Mouse (Mus musculus): Measurements from ENCODE around the gene Muc20. TPM values are rescaled to one million over a fixed set of nuclear protein-coding genes. Genes with fewer than 3 reads are reported as not detected.

Muc20 gene
- polyA plus RNA-seq, 1 experiment, result not detected

- TF ChIP-seq POLR2A (IDR thresholded peaks at IDR 0.05; ENCODE audit: borderline replicate concordance, insufficient read depth, low read length) (no peak), CTCF (IDR thresholded peaks at IDR 0.05; ENCODE audit: borderline replicate concordance, insufficient read depth, low read depth, low read length) (no peak)
- no peaks in the 10 kb centered on the region for H3K4me1 ChIP-seq (ENCODE audit: control insufficient read depth, insufficient read depth, low read length)
- no peaks in the 10 kb centered on the region for H3K27me3 ChIP-seq (ENCODE audit: control insufficient read depth, insufficient read depth, low read length)
- no peak overlapping the region for H3K4me3 ChIP-seq (replicated peaks; ENCODE audit: insufficient read depth, low read depth, low read length)
- no peak for DNase-seq
- no peak overlapping the region for H3K27ac ChIP-seq (ENCODE audit: insufficient read depth, low read length)
- 75% methylated on average over 1 of the region's 1 CpGs for WGBS
Observed at GRCm38 (mm10) chr16:32795177-32795576, 2.1 kb downstream of the Muc20 start.

DNA sequence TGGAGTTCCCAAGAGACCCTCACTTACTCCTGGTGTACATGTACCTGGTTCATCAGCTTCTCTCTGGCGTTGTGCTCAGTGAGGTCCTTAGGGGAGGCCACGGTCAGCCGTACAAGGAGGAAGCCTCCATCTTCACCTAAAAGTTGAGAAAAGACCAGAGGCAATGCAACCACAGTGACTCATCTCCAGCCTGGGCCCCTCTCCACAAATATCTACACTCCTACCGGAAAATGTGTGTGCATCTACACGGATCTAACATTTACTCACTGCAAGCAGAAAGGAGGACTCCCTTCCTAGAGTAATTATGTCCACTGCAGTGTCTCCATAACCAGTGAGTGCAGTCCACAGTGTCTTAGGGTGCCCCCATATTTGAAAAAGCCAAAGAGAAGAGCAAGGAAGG is 7.2 kb downstream of the Muc20 start:
- no peaks in the 10 kb centered on the region for H3K4me1 ChIP-seq (ENCODE audit: control insufficient read depth, insufficient read depth, low read length)
- no peak overlapping the region for H3K27ac ChIP-seq (ENCODE audit: insufficient read depth, low read length)
- H3K4me3 ChIP-seq (replicated peaks; ENCODE audit: insufficient read depth, low read depth, low read length), result no peak overlapping the region
- no peak for DNase-seq
- TF ChIP-seq CTCF (IDR thresholded peaks at IDR 0.05; ENCODE audit: borderline replicate concordance, insufficient read depth, low read depth, low read length) (no peak), POLR2A (IDR thresholded peaks at IDR 0.05; ENCODE audit: borderline replicate concordance, insufficient read depth, low read length) (no peak)
- WGBS, result 91% methylated on average over 5 of the region's 5 CpGs
- H3K27me3 ChIP-seq (ENCODE audit: control insufficient read depth, insufficient read depth, low read length), result no peaks in the 10 kb centered on the region

DNA sequence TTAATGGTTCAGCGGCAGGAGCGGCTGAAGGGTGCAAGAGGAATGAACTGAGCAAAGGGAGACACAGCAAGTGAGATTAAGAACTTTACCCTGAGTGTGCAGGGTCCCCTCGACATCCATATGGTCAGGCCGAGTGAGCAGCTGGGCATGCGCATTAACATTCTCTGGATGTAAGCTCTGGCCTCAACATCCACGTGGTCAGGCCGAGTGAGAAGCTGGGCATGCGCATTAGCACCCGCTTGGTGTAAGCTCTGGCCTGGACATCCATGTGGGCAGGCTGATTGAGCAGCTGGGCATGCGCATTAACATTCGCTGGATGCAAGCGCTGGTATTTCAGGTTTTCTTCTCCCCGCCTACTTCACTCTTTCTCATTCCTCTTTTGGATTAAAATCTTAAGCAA is 12.4 kb downstream of the Muc20 start:
- no peak for TF ChIP-seq CTCF (IDR thresholded peaks at IDR 0.05; ENCODE audit: borderline replicate concordance, insufficient read depth, low read depth, low read length)
- DNase-seq, result no peak
- Histone ChIP-seq H3K4me1 (ENCODE audit: control insufficient read depth, insufficient read depth, low read length) (no peaks in the 10 kb centered on the region), H3K27ac (ENCODE audit: insufficient read depth, low read length) (no peak overlapping the region), H3K4me3 (replicated peaks; ENCODE audit: insufficient read depth, low read depth, low read length) (no peak overlapping the region), H3K27me3 (ENCODE audit: control insufficient read depth, insufficient read depth, low read length) (no peaks in the 10 kb centered on the region)
- 59% methylated on average over 13 of the region's 13 CpGs for WGBS

- Histone ChIP-seq H3K4me3 (replicated peaks; ENCODE audit: insufficient read depth, low read depth, low read length) (no peak overlapping the region), H3K27ac (ENCODE audit: insufficient read depth, low read length) (no peak overlapping the region), H3K4me1 (ENCODE audit: control insufficient read depth, insufficient read depth, low read length) (no peaks in the 10 kb centered on the region), H3K27me3 (ENCODE audit: control insufficient read depth, insufficient read depth, low read length) (no peaks in the 10 kb centered on the region)
- 20% methylated on average over 5 of the region's 5 CpGs for WGBS
- no peak for DNase-seq
- TF ChIP-seq CTCF (IDR thresholded peaks at IDR 0.05; ENCODE audit: borderline replicate concordance, insufficient read depth, low read depth, low read length) (no peak), POLR2A (IDR thresholded peaks at IDR 0.05; ENCODE audit: borderline replicate concordance, insufficient read depth, low read length) (no peak)
Observed at GRCm38 (mm10) chr16:32783324-32784062, 13.7 kb downstream of the Muc20 start.

DNA sequence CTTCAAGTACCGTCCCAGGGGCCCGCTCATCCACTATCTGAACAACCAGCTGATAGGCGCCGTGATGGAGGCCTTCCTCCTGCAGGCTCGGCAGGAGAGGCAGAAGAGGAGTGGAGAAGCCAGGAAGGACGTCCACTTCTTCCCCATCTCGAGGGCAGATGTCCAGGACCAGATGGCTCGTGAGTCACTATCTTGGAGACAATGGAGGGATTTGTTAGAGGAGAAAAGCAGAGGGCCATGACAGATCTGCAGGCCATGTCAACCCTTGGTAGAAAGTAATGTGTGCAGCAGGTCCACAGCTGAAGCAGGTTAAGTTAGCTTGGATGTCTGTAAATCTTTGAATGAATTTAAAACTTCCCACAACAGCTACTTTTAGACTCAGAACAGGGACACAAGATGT is 18.3 kb downstream of the Muc20 start:
- H3K4me3 ChIP-seq (replicated peaks; ENCODE audit: insufficient read depth, low read depth, low read length), result no peak overlapping the region
- peak; percentile 31 to 39 for DNase-seq
- TF ChIP-seq CTCF (IDR thresholded peaks at IDR 0.05; ENCODE audit: borderline replicate concordance, insufficient read depth, low read depth, low read length), result no peak
- no peak for TF ChIP-seq POLR2A (IDR thresholded peaks at IDR 0.05; ENCODE audit: borderline replicate concordance, insufficient read depth, low read length)
- 20% methylated on average over 8 of the region's 8 CpGs for WGBS
- H3K27ac ChIP-seq (ENCODE audit: insufficient read depth, low read length), result no peak overlapping the region
- no peaks in the 10 kb centered on the region for H3K27me3 ChIP-seq (ENCODE audit: control insufficient read depth, insufficient read depth, low read length)
- H3K4me1 ChIP-seq (ENCODE audit: control insufficient read depth, insufficient read depth, low read length), result no peaks in the 10 kb centered on the region

DNA sequence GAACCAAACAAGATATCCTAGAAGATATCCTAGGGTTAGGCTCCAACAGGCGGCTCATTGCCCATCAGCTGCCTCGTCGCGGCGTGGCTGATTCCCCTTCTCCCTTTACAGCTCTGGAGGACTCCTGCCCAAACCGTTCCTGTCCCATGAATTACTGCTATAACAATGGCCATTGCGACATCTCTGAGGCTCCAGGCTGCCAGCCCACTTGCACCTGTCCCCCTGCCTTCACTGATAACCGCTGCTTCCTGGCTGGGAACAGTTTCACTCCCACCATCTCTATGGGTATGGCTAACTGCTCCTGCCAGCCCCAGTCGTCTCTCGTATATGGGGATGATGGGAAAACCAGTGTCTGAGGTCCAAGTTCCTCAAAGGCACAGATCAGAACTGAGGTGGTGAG is 20.6 kb downstream of the Muc20 start:
- no peak for DNase-seq
- WGBS, result 80% methylated on average over 10 of the region's 10 CpGs
- Histone ChIP-seq H3K4me3 (replicated peaks; ENCODE audit: insufficient read depth, low read depth, low read length) (no peak overlapping the region), H3K4me1 (ENCODE audit: control insufficient read depth, insufficient read depth, low read length) (no peaks in the 10 kb centered on the region), H3K27ac (ENCODE audit: insufficient read depth, low read length) (no peak overlapping the region), H3K27me3 (ENCODE audit: control insufficient read depth, insufficient read depth, low read length) (no peaks in the 10 kb centered on the region)
- TF ChIP-seq CTCF (IDR thresholded peaks at IDR 0.05; ENCODE audit: borderline replicate concordance, insufficient read depth, low read depth, low read length) (no peak), POLR2A (IDR thresholded peaks at IDR 0.05; ENCODE audit: borderline replicate concordance, insufficient read depth, low read length) (no peak)

DNA sequence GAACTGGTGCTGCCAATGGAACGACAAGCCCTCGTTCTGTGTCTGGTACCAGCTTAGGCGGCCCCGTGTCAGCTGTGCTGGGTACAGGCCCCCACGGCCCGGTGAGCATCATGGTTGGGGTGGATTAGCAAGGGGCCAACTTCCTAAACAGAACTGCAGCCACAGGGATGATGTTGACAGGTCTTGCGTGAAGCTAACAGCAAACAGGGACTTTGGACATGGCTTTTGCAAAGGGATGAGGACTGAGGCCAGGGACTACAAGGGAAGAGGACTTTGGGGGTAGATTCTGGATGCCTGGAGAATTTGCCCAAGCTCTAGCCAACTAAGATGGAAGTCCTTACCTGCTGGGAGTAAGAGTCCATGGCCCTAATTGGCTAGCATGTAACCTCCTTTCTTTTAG is 30.3 kb downstream of the Muc20 start:
- no peak overlapping the region for H3K27ac ChIP-seq (ENCODE audit: insufficient read depth, low read length)
- DNase-seq, result no peak
- no peaks in the 10 kb centered on the region for H3K27me3 ChIP-seq (ENCODE audit: control insufficient read depth, insufficient read depth, low read length)
- no peak overlapping the region for H3K4me3 ChIP-seq (replicated peaks; ENCODE audit: insufficient read depth, low read depth, low read length)
- WGBS, result 89% methylated on average over 7 of the region's 7 CpGs
- H3K4me1 ChIP-seq (ENCODE audit: control insufficient read depth, insufficient read depth, low read length), result no peaks in the 10 kb centered on the region
- TF ChIP-seq POLR2A (IDR thresholded peaks at IDR 0.05; ENCODE audit: borderline replicate concordance, insufficient read depth, low read length) (no peak), CTCF (IDR thresholded peaks at IDR 0.05; ENCODE audit: borderline replicate concordance, insufficient read depth, low read depth, low read length) (no peak)

GRCm38 (mm10) chr16:32764961-32765360 is 32.3 kb downstream of the Muc20 start:
- no peak overlapping the region for H3K27ac ChIP-seq (ENCODE audit: insufficient read depth, low read length)
- WGBS, result 44% methylated on average over 6 of the region's 6 CpGs
- no peak for TF ChIP-seq CTCF (IDR thresholded peaks at IDR 0.05; ENCODE audit: borderline replicate concordance, insufficient read depth, low read depth, low read length)
- no peak for TF ChIP-seq POLR2A (IDR thresholded peaks at IDR 0.05; ENCODE audit: borderline replicate concordance, insufficient read depth, low read length)
- H3K4me1 ChIP-seq (ENCODE audit: control insufficient read depth, insufficient read depth, low read length), result no peaks in the 10 kb centered on the region
- H3K27me3 ChIP-seq (ENCODE audit: control insufficient read depth, insufficient read depth, low read length), result no peaks in the 10 kb centered on the region
- no peak overlapping the region for H3K4me3 ChIP-seq (replicated peaks; ENCODE audit: insufficient read depth, low read depth, low read length)
- no peak for DNase-seq

Data from cerebellum, adult 2 months (tissue).